Mouse (Mus musculus) liver, embryonic 16.5 days (tissue): ENCODE results near the gene BC048507. TPM values are rescaled to one million over a fixed set of nuclear protein-coding genes. Genes with fewer than 3 reads are reported as not detected.
"Not testable (repeated sequence)": the region's sequence is repeated elsewhere in the genome, so short reads cannot be mapped to it uniquely, and the experiment has no call there.

Source experiments
- ATAC-seq: fragments of 200-750 bp; cut with Nextera tagmentation; 2 replicates; pipeline ENCODE4 v1.8.0; 2017; ENCODE audit warnings: low read depth, mild to moderate bottlenecking, moderate number of reproducible peaks, moderate library complexity
- H3K27ac ChIP-seq: fragments of 300-500 bp; sonication (generic); 2 replicates; pipeline ENCODE4 v1.5.1; 2014; ENCODE audit warnings: mild to moderate bottlenecking, low read length
- H3K27me3 ChIP-seq: fragments of 300-500 bp; sonication (generic); 2 replicates; pipeline ENCODE4 v1.6.1; 2014; ENCODE audit warnings: low read depth, low read length, mixed read lengths; ENCODE audit not compliant: control insufficient read depth, insufficient read depth
- H3K36me3 ChIP-seq: fragments of 300-500 bp; sonication (generic); 2 replicates; pipeline ENCODE4 v1.6.1; 2014; ENCODE audit warnings: mild to moderate bottlenecking; ENCODE audit not compliant: control insufficient read depth, insufficient read depth
- H3K4me1 ChIP-seq: fragments of 300-500 bp; sonication (generic); 2 replicates; pipeline ENCODE4 v1.6.1; 2014; ENCODE audit warnings: low read depth, low read length, mixed read lengths; ENCODE audit not compliant: control insufficient read depth
- H3K4me2 ChIP-seq: fragments of 300-500 bp; sonication (generic); 2 replicates; pipeline ENCODE4 v1.6.1; 2014; ENCODE audit warnings: low read depth, low read length, mixed read lengths
- H3K4me3 ChIP-seq: fragments of 300-500 bp; sonication (generic); 2 replicates; pipeline ENCODE4 v1.5.1; 2014; ENCODE audit warnings: low read depth, mild to moderate bottlenecking, low read length
- H3K9ac ChIP-seq: fragments of 300-500 bp; sonication (generic); 2 replicates; pipeline ENCODE4 v1.6.1; 2014; ENCODE audit warnings: low read depth, low read length
- H3K9me3 ChIP-seq: fragments of 300-500 bp; sonication (generic); replicated peaks from 2 replicates; pipeline ENCODE4 v1.6.1; 2016; ENCODE audit warnings: low read length; ENCODE audit not compliant: control insufficient read depth
- WGBS: fragments of 180-500 bp; shearing (Covaris S2); extraction: QIAGEN DNeasy Blood & Tissue Kit; methylation state at CpG from one replicate; pipeline ENCODE4 v1.1.7; 2014; ENCODE audit not compliant: insufficient replicate concordance; 5-methylcytosine and 5-hydroxymethylcytosine counted together
- polyA plus RNA-seq: library from polyadenylated mRNA; unstranded; fragments of >200 nt; fragmentation: Nextera tagmentation; extraction: Ambion mirVana; gene quantifications from 2 replicates; pipeline ENCODE4 v1.2.1, GENCODE M21; 2015

Gene BC048507
- polyA plus RNA-seq, result not detected in 2 replicates

DNA sequence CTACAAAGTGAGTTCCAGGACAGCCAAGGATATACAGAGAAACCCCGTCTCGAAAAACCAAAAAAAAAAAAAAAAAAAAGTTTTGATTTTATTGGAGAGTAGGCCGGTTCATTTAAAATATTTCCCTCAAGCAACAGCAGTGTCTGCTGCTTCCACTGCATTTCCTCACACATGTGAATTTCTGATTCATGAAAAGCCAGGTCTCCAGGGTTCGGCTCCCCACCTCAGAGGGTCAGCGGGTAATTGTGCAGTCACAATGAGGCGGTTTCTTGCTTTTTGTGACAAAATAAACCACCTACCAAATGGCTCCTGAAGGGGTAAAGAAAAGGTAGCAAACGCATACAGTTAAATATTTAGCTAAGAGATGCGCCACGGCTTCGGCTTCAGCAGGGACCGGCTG, at the start of gene BC048507:
Gene BC048507, plus strand, starts transcription at position 301 of the 400 bp plus-strand sequence.
- H3K9ac ChIP-seq, result no peak within 1 kb of the TSS
- WGBS, result 68% methylated on average over 11 of the region's 11 CpGs

GRCm38 (mm10) chr13:67813710-67814660, 49.1 kb upstream of the BC048507 start, which contains the start of gene Zfp273:
Gene Zfp273, plus strand, starts transcription at chr13:67813740.
- peak within 1 kb of the TSS; percentile 50 for H3K9ac ChIP-seq
- no peaks in the 10 kb centered on the region for H3K9me3 ChIP-seq
- no peaks in the 10 kb centered on the region for H3K27me3 ChIP-seq
- 3% methylated on average over 31 of the region's 31 CpGs for WGBS
- H3K36me3 ChIP-seq, result no peaks in the 10 kb centered on the region
- H3K27ac ChIP-seq, result peak within 1 kb of the TSS; percentile 63
- peak within 1 kb of the TSS; percentile 69 for H3K4me2 ChIP-seq
- ATAC-seq, result peak; percentile 92
- H3K4me3 ChIP-seq, result peak within 1 kb of the TSS; percentile 73
- H3K4me1 ChIP-seq, result no peaks in the 10 kb centered on the region; the same call in 1 of the 2 replicates

More for the DNA sequence above, at the start of gene BC048507:
- no peaks in the 10 kb centered on the region for H3K27me3 ChIP-seq
- H3K9me3 ChIP-seq, result no peaks in the 10 kb centered on the region
- no peak within 1 kb of the TSS for H3K4me3 ChIP-seq
- no peaks in the 10 kb centered on the region for H3K4me1 ChIP-seq
- no peak within 1 kb of the TSS for H3K4me2 ChIP-seq
- no peak within 1 kb of the TSS for H3K27ac ChIP-seq
- no peaks in the 10 kb centered on the region for H3K36me3 ChIP-seq
- no peak for ATAC-seq

GRCm38 (mm10) chr13:67818636-67819035, 44.5 kb upstream of the BC048507 start:
- ATAC-seq, result no peak
- Histone ChIP-seq H3K9me3 (no peaks in the 10 kb centered on the region), H3K4me3 (no peak overlapping the region), H3K9ac (no peak overlapping the region), H3K27ac (no peak overlapping the region), H3K4me2 (no peak overlapping the region), H3K27me3 (no peaks in the 10 kb centered on the region), H3K36me3 (no peaks in the 10 kb centered on the region), H3K4me1 (no peaks in the 10 kb centered on the region; the same call in 1 of the 2 replicates)
- 63% methylated on average over 1 of the region's 1 CpGs for WGBS

DNA sequence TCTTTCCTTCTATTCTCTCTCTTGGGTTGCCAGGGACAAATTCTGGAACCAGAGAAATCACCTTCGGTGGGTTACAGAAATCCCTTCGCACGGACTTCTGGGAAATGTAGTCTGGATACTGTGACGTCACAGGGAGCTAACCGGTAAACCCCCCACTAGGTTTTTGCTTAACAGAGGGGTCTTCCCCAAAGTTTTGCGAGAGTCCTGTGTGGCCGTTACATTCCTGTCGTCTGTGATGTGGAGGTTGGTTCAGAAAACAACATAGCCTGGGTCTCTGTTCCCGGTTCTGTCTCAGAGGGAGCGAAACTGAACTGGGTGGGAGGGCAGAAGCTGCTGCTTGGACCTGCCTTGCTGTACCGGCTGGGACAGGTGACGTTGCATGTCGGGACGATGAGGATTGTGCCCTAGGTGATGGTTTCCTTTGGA, 32.2 kb upstream of the BC048507 start, which contains the start of gene Gm10037:
Gene Gm10037, plus strand, starts transcription at position 196 of the 426 bp plus-strand sequence.
- H3K4me3 ChIP-seq, result peak within 1 kb of the TSS; percentile 64
- no peaks in the 10 kb centered on the region for H3K27me3 ChIP-seq
- ATAC-seq, result peak; percentile 62
- no peaks in the 10 kb centered on the region for H3K9me3 ChIP-seq
- H3K4me2 ChIP-seq, result peak within 1 kb of the TSS; percentile 63
- H3K27ac ChIP-seq, result no peak within 1 kb of the TSS
- WGBS, result 4% methylated on average over 14 of the region's 14 CpGs
- peaks cover 2% of the 10 kb centered on the region; the same call in 1 of the 2 replicates for H3K36me3 ChIP-seq
- H3K4me1 ChIP-seq, result no peaks in the 10 kb centered on the region
- H3K9ac ChIP-seq, result peak within 1 kb of the TSS; percentile 51

DNA sequence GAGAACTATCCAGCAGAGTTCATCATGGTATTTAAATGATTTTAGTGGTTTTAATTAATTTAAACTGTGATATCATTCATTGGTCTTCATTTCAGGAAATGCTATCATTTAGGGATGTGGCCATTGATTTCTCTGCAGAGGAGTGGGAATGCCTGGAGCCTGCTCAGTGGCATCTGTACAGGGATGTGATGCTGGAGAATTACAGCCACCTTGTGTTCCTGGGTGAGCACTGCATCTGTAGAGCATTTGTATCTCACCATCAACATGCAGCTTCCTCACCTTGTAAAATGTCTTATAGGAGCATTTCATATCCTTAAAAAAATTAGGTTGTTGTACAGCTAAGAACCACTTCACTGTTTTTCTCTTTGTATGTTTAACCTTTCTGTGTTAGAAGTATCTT, 30.0 kb upstream of the BC048507 start:
- not testable (repeated sequence) for H3K4me3 ChIP-seq, H3K36me3 ChIP-seq, H3K4me2 ChIP-seq, H3K27me3 ChIP-seq, ATAC-seq, H3K27ac ChIP-seq, H3K9ac ChIP-seq, H3K4me1 ChIP-seq, H3K9me3 ChIP-seq

GRCm38 (mm10) chr13:67843775-67844118, 19.4 kb upstream of the BC048507 start:
- Histone ChIP-seq H3K4me2 (peak overlapping the region; percentile 49), H3K9ac (no peak overlapping the region), H3K36me3 (no peaks in the 10 kb centered on the region), H3K9me3 (no peaks in the 10 kb centered on the region), H3K4me3 (no peak overlapping the region; the same call in 1 of the 2 replicates), H3K27ac (no peak overlapping the region), H3K27me3 (no peaks in the 10 kb centered on the region), H3K4me1 (no peaks in the 10 kb centered on the region)
- WGBS, result 31% methylated on average over 6 of the region's 6 CpGs
- no peak for ATAC-seq

DNA sequence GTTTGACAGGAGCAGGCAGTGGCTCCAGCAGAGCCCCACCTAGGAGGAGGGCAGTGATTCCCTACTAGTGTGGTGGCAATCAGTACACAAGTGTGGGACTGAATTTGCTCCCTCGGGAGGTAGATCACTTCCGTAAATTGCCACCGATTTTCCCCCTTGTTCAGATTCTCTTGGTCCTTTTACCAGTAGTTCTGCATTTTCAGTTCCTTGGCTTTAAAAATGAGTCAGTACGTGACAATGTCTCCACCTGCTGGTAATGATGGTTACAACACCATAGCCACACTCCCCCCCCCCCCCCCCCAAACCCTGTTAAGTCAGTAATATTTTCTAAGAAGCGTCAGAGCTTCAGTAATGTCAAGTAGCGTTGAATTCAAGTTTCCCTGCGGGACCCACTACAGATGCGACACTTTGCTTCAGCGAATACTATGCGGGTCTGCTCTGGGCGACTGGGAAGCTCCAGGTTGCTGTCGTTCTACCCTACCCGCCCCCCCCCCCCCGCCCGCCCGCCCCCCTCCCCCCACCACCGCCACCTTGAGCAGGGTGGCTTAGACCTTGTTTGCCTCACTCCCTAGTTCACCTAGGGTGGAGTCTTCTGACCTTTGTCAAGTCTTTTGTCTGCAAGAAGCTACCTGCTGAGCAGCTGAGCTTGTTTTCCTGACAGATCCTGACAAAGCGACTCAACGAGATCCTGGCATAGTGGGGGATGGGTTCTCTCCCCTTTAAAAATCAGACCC, 18.8 kb upstream of the BC048507 start:
- Histone ChIP-seq H3K27me3 (no peaks in the 10 kb centered on the region), H3K4me3 (peak overlapping the region; percentile 24), H3K9ac (no peak overlapping the region), H3K4me1 (no peaks in the 10 kb centered on the region), H3K9me3 (no peaks in the 10 kb centered on the region), H3K27ac (no peak overlapping the region), H3K4me2 (peak overlapping the region; percentile 49), H3K36me3 (no peaks in the 10 kb centered on the region)
- no peak for ATAC-seq
- 3% methylated on average over 14 of the region's 19 CpGs for WGBS

GRCm38 (mm10) chr13:67844853-67845194, 18.3 kb upstream of the BC048507 start:
- Histone ChIP-seq H3K4me2 (peak overlapping the region; percentile 49), H3K27me3 (no peaks in the 10 kb centered on the region), H3K4me1 (no peaks in the 10 kb centered on the region), H3K27ac (no peak overlapping the region), H3K36me3 (no peaks in the 10 kb centered on the region), H3K4me3 (peak overlapping the region; percentile 24), H3K9ac (no peak overlapping the region), H3K9me3 (no peaks in the 10 kb centered on the region)
- ATAC-seq, result no peak
- 25% methylated on average over 8 of the region's 8 CpGs for WGBS
